Mouse (Mus musculus) embryonic facial prominence, embryonic 14.5 days (tissue): ENCODE measurements around the gene Trim3. TPM values are rescaled to one million over a fixed set of nuclear protein-coding genes. Genes with fewer than 3 reads are reported as not detected.
A peak's percentile ranks its signal among the peaks of the same experiment; 100 is the strongest.

Experiments
- ATAC-seq: fragments of 200-750 bp; cut with Nextera tagmentation; 2 replicates; pipeline ENCODE4 v1.8.0; 2017; ENCODE audit warnings: low read depth, moderate number of reproducible peaks, moderate TSS enrichment
- DNase-seq: peaks from one replicate; pipeline ENCODE4 v3.0.0-alpha.2; 2015; ENCODE audit warnings: low spot score
- H3K27ac ChIP-seq: fragments of 300-500 bp; sonication (generic); replicated peaks from 2 replicates; pipeline ENCODE4 v1.5.1; 2014; ENCODE audit warnings: low read depth, mild to moderate bottlenecking, low read length, moderate library complexity
- H3K27me3 ChIP-seq: fragments of 300-500 bp; sonication (generic); replicated peaks from 2 replicates; pipeline ENCODE4 v1.6.1; 2014; ENCODE audit warnings: low read length; ENCODE audit not compliant: control insufficient read depth, insufficient read depth
- H3K36me3 ChIP-seq: fragments of 300-500 bp; sonication (generic); 2 replicates; pipeline ENCODE4 v1.6.1; 2014; ENCODE audit warnings: low read length, mixed read lengths; ENCODE audit not compliant: control insufficient read depth, insufficient read depth
- H3K4me1 ChIP-seq: fragments of 300-500 bp; sonication (generic); 2 replicates; pipeline ENCODE4 v1.6.1; 2014; ENCODE audit warnings: antibody characterized with exemption, low read length; ENCODE audit not compliant: control insufficient read depth, insufficient read depth
- H3K4me2 ChIP-seq: fragments of 300-500 bp; sonication (generic); 2 replicates; pipeline ENCODE4 v1.6.1; 2014; ENCODE audit warnings: low read depth, mild to moderate bottlenecking, low read length, moderate library complexity, mixed read lengths
- H3K4me3 ChIP-seq: fragments of 300-500 bp; sonication (generic); 2 replicates; pipeline ENCODE4 v1.5.1; 2014; ENCODE audit warnings: low read depth, mild to moderate bottlenecking, low read length
- H3K9ac ChIP-seq: fragments of 300-500 bp; sonication (generic); 2 replicates; pipeline ENCODE4 v1.6.1; 2014; ENCODE audit warnings: low read depth, mild to moderate bottlenecking, low read length, moderate library complexity, mixed read lengths
- H3K9me3 ChIP-seq: fragments of 300-500 bp; sonication (generic); 2 replicates; pipeline ENCODE4 v1.6.1; 2016; ENCODE audit warnings: low read length; ENCODE audit not compliant: control insufficient read depth
- WGBS: fragments of 180-500 bp; shearing (Covaris S2); extraction: QIAGEN DNeasy Blood & Tissue Kit; methylation state at CpG from one replicate; pipeline ENCODE4 v1.1.7; 2014; 5-methylcytosine and 5-hydroxymethylcytosine counted together
- polyA plus RNA-seq: library from polyadenylated mRNA; unstranded; fragments of >200 nt; fragmentation: Nextera tagmentation; extraction: Ambion mirVana; gene quantifications from 2 replicates; pipeline ENCODE4 v1.2.1, GENCODE M21; 2014

Trim3 gene
- polyA plus RNA-seq, 1 experiment from 2014 or later: 31.2 TPM

- WGBS: 89% methylated on average over 8 of the region's 8 CpGs
- no peak for ATAC-seq
- no peak overlapping the region for H3K9ac ChIP-seq
Measured at GRCm38 (mm10) chr7:105572949-105573348, 60.4 kb downstream of the Trim3 start.

DNA sequence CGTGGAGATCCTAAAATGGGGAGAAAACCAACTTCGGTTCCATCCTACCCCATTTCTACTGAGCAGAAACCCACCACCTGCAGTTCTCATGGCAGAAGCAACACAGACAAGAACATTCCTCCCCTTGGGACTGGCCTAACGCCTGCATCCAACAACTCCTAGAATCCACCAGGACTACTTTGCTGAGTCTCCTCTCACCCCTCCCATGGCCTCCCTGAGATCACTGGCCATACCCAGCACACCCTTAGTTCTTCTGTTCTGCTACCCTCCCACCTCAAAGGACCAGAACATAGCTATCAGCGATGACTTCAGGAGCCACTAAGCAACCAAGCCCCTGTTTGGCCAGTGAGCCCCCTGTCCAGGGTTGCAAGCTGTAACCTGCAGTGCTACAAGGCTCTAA lies 62.6 kb downstream of the Trim3 start:
- no peak for ATAC-seq
- Histone ChIP-seq H3K9me3 (no peaks in the 10 kb centered on the region), H3K27ac (no peak overlapping the region), H3K4me1 (peaks cover 12% of the 10 kb centered on the region; the same call in 1 of the 2 replicates), H3K4me2 (no peak overlapping the region), H3K9ac (no peak overlapping the region), H3K4me3 (no peak overlapping the region), H3K27me3 (no peaks in the 10 kb centered on the region), H3K36me3 (peaks cover 36% of the 10 kb centered on the region)
- 73% methylated on average over 4 of the region's 4 CpGs for WGBS
- no peak for DNase-seq

More at GRCm38 (mm10) chr7:105572949-105573348, 60.4 kb downstream of the Trim3 start:
- Histone ChIP-seq H3K4me1 (peaks cover 12% of the 10 kb centered on the region; the same call in 1 of the 2 replicates), H3K27me3 (no peaks in the 10 kb centered on the region), H3K4me2 (no peak overlapping the region), H3K4me3 (no peak overlapping the region), H3K36me3 (peaks cover 16% of the 10 kb centered on the region), H3K9me3 (no peaks in the 10 kb centered on the region), H3K27ac (no peak overlapping the region)
- no peak for DNase-seq

DNA sequence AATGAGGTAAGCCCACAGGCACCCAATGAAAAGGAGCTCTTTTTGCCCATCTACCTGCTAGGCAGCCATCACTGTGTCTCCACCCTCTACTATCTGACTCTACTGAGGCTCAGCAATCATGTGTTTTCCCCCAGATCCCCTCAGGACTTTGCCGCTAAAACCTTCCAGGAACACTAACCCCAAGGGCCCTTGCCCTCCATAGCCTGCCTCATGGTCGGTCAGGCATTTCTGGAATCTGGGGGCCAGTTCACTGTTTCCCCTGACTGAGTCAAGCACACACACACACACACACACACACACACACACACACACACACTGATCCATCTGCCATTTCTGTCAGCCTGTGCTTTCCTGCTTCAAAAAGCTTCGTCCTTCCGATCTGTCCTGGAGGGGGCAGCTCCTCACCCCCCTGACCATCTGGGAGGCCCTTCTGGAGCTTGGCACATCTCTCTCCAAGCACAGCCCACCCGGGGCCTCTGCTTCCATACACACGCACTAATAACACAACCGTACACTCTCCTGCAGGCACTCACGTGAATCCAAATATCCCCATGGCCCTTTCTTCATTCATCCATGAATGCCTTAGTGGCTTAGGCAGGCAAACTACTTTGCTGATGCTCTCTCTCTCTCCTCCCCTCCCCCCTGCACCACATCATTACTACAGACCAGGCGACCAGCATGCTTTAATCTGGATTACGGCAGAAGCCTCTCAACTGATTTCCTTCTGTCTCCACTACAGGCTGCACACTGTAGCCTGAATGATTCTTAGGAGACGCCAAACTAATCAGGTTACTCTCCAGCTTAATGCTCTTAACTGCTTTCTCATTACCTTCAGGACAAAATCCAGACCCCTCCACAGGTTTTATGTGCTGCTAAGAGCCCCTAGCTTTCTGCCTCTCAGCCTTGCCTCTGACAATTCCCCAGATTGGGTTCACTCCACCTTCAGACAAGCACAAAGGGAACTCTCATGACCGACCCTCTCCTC lies 63.6 kb downstream of the Trim3 start:
- peaks cover 45% of the 10 kb centered on the region for H3K36me3 ChIP-seq
- DNase-seq: peak; percentile 29
- 0 out of 2 replicates have a peak overlapping the region, but pooled peaks have one; percentile 8 for H3K4me2 ChIP-seq
- peaks cover 12% of the 10 kb centered on the region; the same call in 1 of the 2 replicates for H3K4me1 ChIP-seq
- H3K4me3 ChIP-seq: no peak overlapping the region
- ATAC-seq: peak; percentile 14
- no peak overlapping the region for H3K9ac ChIP-seq
- no peaks in the 10 kb centered on the region for H3K9me3 ChIP-seq
- no peak overlapping the region; the same call in 1 of the 2 replicates for H3K27ac ChIP-seq
- 33% methylated on average over 12 of the region's 12 CpGs for WGBS
- no peaks in the 10 kb centered on the region for H3K27me3 ChIP-seq

GRCm38 (mm10) chr7:105568988-105569471 lies 64.3 kb downstream of the Trim3 start:
- H3K27me3 ChIP-seq: no peaks in the 10 kb centered on the region
- no peak overlapping the region for H3K4me3 ChIP-seq
- DNase-seq (peak; percentile 84), ATAC-seq (peak; percentile 90)
- no peak overlapping the region for H3K27ac ChIP-seq
- H3K36me3 ChIP-seq: peaks cover 52% of the 10 kb centered on the region
- H3K4me2 ChIP-seq: no peak overlapping the region
- H3K9ac ChIP-seq: peak overlapping the region; percentile 25; the same call in 1 of the 2 replicates
- WGBS: 6% methylated on average over 6 of the region's 6 CpGs
- no peaks in the 10 kb centered on the region for H3K9me3 ChIP-seq
- peaks cover 12% of the 10 kb centered on the region; the same call in 1 of the 2 replicates for H3K4me1 ChIP-seq

DNA sequence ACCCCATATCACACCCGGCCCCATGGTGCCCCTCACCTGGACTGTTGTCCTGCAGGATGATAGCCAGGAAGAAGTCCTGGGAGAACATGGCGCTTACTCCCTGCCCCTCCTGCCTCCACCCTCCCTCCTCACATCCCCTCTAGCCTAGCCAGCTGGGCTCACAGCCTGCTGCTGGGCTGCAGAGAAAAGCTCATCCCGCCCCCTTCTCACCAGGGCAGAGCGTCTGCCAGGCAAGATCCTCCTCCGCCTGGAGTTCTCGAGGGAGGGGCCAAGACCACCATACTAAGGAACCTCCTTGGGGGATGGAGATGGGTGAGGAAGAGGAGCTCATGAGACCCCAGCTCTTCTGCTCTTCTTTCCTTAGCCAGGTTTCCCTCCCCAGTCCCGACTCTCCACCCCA lies 64.8 kb downstream of the Trim3 start:
- peaks cover 52% of the 10 kb centered on the region for H3K36me3 ChIP-seq
- peak; percentile 67 for ATAC-seq
- WGBS: 20% methylated on average over 7 of the region's 7 CpGs

DNA sequence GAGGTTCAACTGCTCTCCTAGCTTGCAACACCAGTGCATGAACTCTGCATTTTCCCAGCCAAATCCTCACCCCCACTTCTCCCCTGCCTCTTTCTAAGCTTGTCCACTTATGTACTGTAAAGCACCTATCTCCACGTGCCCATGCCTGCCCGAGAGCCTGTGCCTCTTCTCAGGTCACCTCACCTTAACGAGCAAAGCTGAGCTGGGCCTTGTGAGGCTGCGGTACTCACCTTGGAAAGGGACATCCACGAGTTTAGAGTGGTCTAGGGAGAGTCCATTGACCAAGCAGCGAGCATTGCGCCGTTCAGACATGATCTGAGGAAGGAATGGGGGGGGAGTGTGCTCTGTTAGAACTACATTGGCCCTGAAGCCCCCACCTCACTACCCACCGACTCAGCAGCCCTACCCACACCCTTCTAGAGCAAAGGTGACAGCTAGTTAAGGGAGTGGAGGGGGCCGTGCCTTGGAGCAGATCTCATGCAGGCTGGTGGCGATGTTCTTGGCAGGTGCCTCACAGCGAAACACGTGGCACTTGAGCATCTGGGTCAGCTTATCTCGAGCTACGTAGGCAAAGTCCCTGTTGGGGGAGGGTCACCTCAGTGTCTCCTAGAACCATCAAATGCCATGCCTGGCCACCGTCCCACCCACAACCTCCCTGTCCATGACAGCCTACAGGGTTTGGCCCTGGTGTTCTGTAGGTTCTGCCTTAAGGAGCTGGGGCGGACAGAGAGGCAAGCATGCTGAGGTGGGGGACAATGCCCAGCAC lies 68.1 kb downstream of the Trim3 start:
- ATAC-seq (no peak), DNase-seq (no peak)
- WGBS: 86% methylated on average over 17 of the region's 17 CpGs
- Histone ChIP-seq H3K36me3 (peaks cover 52% of the 10 kb centered on the region), H3K4me2 (no peak overlapping the region), H3K27me3 (no peaks in the 10 kb centered on the region), H3K4me3 (no peak overlapping the region), H3K4me1 (peaks cover 12% of the 10 kb centered on the region; the same call in 1 of the 2 replicates), H3K9me3 (no peaks in the 10 kb centered on the region), H3K27ac (no peak overlapping the region), H3K9ac (no peak overlapping the region)

More for the DNA sequence above, 64.8 kb downstream of the Trim3 start:
- Histone ChIP-seq H3K4me3 (no peak overlapping the region), H3K9ac (peak overlapping the region; percentile 25; the same call in 1 of the 2 replicates), H3K9me3 (no peaks in the 10 kb centered on the region), H3K4me2 (no peak overlapping the region), H3K27ac (no peak overlapping the region), H3K4me1 (peaks cover 12% of the 10 kb centered on the region; the same call in 1 of the 2 replicates), H3K27me3 (no peaks in the 10 kb centered on the region)
- no peak for DNase-seq

DNA sequence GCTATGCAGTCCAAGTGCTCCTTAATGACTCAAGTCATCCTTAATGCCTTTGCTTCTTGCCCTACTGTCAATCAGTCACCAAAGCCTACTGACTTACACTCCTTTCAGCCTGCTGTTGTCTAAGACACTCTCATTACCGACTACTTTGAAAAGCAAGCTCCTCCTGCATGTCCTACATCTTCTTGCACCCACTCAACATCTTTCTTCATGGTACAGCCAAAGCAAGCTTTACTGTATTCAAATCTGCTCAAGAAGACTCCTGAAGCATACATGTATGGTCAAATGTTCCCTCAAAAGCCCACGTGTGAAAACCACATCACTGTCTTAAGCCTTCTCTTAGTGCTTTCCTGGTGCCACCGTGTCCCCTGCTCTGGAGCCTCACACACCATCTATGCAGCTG lies 70.0 kb downstream of the Trim3 start:
- no peak overlapping the region for H3K27ac ChIP-seq
- H3K36me3 ChIP-seq: peaks cover 66% of the 10 kb centered on the region
- no peaks in the 10 kb centered on the region for H3K27me3 ChIP-seq
- H3K9me3 ChIP-seq: no peaks in the 10 kb centered on the region
- no peak overlapping the region for H3K4me2 ChIP-seq
- WGBS: 89% methylated on average over 3 of the region's 3 CpGs
- no peak for DNase-seq
- no peaks in the 10 kb centered on the region for H3K4me1 ChIP-seq
- ATAC-seq: no peak
- no peak overlapping the region for H3K4me3 ChIP-seq
- H3K9ac ChIP-seq: no peak overlapping the region

DNA sequence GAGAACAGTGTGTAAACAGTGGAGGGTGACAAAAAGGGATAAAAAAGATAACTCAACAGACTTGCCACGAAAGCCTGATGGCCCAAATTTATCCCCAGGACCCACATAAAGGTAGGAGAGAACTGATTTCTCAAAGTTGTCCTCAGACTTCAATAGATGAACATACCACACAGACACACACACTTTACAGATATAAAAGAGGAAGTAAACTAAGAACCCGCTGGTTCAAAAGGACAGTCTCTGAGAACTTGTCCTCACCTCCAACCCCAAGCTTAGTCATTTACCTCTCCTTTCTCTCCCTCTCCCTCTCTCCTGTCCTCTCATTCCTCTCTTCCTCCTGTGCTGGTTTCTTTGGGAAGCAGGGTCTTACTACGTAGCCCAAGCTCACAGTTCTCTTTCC lies 71.1 kb downstream of the Trim3 start:
- Histone ChIP-seq H3K4me1 (no peaks in the 10 kb centered on the region), H3K27ac (no peak overlapping the region), H3K9me3 (no peaks in the 10 kb centered on the region), H3K27me3 (no peaks in the 10 kb centered on the region), H3K4me2 (no peak overlapping the region), H3K36me3 (peaks cover 69% of the 10 kb centered on the region), H3K4me3 (no peak overlapping the region), H3K9ac (no peak overlapping the region)
- DNase-seq: no peak
- ATAC-seq: no peak
- 92% methylated on average over 3 of the region's 3 CpGs for WGBS
